Mouse (Mus musculus): ENCODE results near the gene Atp8b3. TPM values are rescaled to one million over a fixed set of nuclear protein-coding genes. Genes with fewer than 3 reads are reported as not detected.

Atp8b3 gene
- polyA plus RNA-seq, 1 experiment, result not detected

DNA sequence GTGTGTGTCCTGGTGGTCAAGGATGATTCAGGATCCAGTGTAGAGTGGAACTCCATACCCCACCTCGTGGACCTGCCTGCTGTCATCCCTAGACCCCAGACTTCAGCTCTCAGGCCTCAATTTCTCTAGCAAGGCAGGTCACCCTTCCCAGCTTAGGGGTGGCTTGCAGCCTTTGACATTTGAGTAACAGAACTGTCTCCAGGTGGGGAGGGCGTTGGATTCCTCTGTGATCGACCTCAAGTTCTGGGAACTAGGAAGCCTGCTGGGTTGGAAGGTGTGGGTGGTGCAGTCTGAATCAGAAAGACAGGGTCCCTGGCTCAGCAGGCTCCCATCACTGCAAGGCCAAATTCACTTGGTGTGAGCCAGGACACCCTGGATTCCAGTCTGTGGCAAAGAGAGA lies 36.0 kb upstream of the Atp8b3 start:
- no peak overlapping the region for H3K27ac ChIP-seq (replicated peaks; ENCODE audit: low read depth, low read length)
- H3K4me3 ChIP-seq (ENCODE audit: insufficient read depth, low read depth, low read length), result no peak overlapping the region
- H3K4me1 ChIP-seq (ENCODE audit: control insufficient read depth, insufficient read depth, insufficient read length, low read length), result peaks cover 18% of the 10 kb centered on the region; the same call in 1 of the 2 replicates

DNA sequence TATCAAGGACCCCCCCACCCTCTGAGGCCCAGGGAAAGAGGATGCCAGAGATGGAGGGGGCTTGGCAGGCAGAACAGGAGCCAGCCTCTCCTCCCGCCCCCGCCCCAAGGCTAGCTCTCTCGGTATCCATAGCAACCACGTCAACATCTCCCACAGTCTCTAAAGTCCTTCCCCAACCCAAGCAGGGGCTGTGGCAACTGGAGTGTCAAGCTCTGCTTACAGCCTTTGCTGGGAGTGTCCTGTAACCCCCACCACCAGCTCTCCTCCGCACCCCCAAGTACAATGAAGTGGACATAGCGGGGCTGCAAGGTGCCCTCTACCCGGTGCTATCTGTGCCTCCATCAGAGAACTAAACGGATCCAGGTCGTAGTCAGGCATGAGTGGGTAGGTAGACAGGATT lies 35.0 kb upstream of the Atp8b3 start:
- H3K4me3 ChIP-seq (ENCODE audit: insufficient read depth, low read depth, low read length), result no peak overlapping the region
- peaks cover 18% of the 10 kb centered on the region; the same call in 1 of the 2 replicates for H3K4me1 ChIP-seq (ENCODE audit: control insufficient read depth, insufficient read depth, insufficient read length, low read length)
- no peak overlapping the region for H3K27ac ChIP-seq (replicated peaks; ENCODE audit: low read depth, low read length)

DNA sequence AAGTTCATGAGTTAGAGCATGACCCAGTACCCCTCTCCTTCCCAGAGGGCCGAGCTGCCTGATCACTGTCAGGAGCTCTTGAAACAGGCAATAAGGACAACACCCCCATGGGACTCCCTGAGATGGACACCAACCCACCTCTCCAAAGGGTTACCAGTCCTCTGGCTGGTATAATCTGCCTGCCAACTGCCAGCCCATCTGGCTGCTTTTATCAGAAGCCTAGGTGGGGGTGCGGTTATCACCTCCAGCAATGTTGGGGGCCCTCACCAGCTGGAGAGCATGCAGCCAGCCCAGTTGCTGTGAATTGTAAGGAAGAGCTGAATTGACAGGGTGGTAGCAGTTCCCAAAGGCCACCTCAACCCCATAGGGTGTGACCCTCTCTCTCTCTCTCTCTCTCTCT lies 33.6 kb upstream of the Atp8b3 start:
- H3K4me3 ChIP-seq (ENCODE audit: insufficient read depth, low read depth, low read length), result no peak overlapping the region
- H3K4me1 ChIP-seq (ENCODE audit: control insufficient read depth, insufficient read depth, insufficient read length, low read length), result peaks cover 18% of the 10 kb centered on the region; the same call in 1 of the 2 replicates
- no peak overlapping the region for H3K27ac ChIP-seq (replicated peaks; ENCODE audit: low read depth, low read length)

DNA sequence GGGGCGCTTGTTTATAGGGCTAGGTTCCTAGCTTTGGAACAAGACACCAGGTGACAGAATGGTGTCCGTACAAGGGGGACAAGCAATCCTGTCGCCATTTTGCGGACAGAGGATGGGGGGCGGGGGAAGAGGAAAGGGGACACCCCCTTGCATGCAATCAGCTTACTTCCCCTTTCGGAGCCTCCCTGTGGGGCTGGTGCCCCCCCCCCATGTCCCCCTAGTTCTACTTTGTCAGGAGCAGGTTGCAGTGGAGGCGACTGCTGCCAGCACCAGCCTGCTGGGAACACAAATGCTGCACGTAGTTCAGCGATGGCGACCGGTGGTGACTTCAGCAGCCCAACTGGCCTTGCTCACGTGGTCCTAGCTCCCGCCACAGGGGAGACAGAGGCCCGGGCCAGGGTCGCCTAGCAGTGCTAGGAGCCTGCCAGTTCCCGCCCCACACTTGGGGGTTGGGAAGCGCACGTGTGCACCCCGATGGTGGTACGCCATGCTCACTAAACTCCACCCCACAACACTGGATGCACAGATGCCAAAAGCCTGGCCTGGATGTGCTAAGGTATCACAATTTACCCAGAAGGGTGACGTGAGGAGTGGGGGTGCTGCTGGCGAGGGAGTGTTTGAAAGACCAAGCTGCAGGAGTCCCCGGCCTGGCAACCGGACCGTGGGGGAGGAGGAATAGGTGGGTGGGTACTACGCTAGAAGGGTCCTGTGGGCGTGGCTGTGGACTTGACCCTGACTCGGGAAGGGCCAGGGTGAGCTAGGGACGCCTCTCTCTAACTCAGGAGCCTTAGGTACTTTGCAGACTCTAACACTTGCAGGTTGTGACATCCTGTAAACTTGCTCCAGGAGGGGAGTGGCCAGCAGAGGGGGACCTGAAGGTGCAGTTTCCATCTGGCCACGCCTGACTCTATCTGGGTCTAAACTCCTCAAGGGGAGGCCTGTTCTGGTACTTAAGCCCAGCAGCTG lies 32.2 kb upstream of the Atp8b3 start:
- Histone ChIP-seq H3K27ac (replicated peaks; ENCODE audit: low read depth, low read length) (no peak overlapping the region), H3K4me1 (ENCODE audit: control insufficient read depth, insufficient read depth, insufficient read length, low read length) (peaks cover 17% of the 10 kb centered on the region; the same call in 1 of the 2 replicates), H3K4me3 (ENCODE audit: insufficient read depth, low read depth, low read length) (no peak overlapping the region)

DNA sequence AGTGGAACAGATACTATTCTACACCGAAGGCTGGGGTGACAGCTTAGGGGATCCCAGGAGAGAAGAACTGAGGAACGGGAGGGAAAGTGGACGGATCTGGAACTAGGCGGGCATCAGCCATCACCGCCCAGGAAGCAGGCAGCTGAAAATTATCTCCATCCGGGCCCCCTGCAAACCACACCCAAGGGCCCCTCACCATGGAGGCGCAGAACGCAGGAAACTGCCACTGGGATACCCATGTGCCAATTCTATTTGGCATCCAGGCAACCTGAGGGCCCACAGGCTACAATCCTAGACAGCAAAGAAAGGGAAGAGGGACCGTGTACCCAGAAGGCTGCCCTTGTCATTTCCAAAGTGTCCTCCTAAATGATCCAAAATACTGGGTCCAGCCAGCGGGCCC lies 31.5 kb upstream of the Atp8b3 start:
- Histone ChIP-seq H3K4me3 (ENCODE audit: insufficient read depth, low read depth, low read length) (no peak overlapping the region), H3K27ac (replicated peaks; ENCODE audit: low read depth, low read length) (no peak overlapping the region), H3K4me1 (ENCODE audit: control insufficient read depth, insufficient read depth, insufficient read length, low read length) (peaks cover 12% of the 10 kb centered on the region; the same call in 1 of the 2 replicates)

DNA sequence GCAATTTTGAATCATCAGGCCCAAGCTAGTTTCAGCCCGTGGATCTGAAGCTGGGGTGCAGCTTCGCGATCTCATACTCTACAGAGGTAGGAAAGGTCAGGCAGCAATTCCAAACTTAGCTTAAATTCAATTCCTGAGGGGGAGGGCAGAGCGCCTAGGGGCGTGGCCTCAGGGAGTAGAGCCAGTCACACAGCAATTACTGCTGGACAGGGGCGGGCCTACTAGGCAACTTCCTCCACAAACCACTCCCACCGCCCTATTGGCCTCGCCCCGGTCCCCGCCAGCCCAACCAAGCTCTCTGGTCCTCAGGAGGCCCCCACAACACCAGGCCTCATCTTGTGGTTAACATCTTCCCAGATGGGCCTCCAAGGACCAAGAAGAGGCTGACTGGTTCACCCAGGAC lies 30.7 kb upstream of the Atp8b3 start:
- peaks cover 12% of the 10 kb centered on the region; the same call in 1 of the 2 replicates for H3K4me1 ChIP-seq (ENCODE audit: control insufficient read depth, insufficient read depth, insufficient read length, low read length)

DNA sequence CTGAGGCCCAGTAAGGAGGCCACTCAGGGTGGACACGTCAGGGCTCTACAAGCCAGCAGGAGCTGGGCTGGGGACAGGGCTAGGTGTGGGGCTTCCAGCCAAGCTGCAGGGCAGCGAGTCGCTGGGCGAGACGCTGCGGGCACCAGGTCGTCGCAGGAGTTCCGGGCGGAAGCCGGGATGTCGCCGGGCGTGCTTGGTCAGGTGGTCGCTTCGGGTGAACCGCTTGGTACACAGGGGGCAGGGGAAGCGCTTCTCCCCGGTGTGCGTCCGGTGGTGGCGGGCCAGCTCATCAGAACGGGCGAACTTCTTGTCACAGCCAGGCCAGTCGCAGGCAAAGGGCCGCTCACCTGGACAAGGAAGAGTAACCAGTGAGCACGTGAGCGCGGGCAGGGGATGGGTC lies 30.0 kb upstream of the Atp8b3 start:
- H3K27ac ChIP-seq (replicated peaks; ENCODE audit: low read depth, low read length), result no peak overlapping the region
- no peak overlapping the region for H3K4me3 ChIP-seq (ENCODE audit: insufficient read depth, low read depth, low read length)
- peaks cover 12% of the 10 kb centered on the region; the same call in 1 of the 2 replicates for H3K4me1 ChIP-seq (ENCODE audit: control insufficient read depth, insufficient read depth, insufficient read length, low read length)

More for the DNA sequence above, 30.7 kb upstream of the Atp8b3 start:
- Histone ChIP-seq H3K27ac (replicated peaks; ENCODE audit: low read depth, low read length) (peak overlapping the region; percentile 1; the same call in 1 of the 2 replicates), H3K4me3 (ENCODE audit: insufficient read depth, low read depth, low read length) (peak overlapping the region; percentile 53)

DNA sequence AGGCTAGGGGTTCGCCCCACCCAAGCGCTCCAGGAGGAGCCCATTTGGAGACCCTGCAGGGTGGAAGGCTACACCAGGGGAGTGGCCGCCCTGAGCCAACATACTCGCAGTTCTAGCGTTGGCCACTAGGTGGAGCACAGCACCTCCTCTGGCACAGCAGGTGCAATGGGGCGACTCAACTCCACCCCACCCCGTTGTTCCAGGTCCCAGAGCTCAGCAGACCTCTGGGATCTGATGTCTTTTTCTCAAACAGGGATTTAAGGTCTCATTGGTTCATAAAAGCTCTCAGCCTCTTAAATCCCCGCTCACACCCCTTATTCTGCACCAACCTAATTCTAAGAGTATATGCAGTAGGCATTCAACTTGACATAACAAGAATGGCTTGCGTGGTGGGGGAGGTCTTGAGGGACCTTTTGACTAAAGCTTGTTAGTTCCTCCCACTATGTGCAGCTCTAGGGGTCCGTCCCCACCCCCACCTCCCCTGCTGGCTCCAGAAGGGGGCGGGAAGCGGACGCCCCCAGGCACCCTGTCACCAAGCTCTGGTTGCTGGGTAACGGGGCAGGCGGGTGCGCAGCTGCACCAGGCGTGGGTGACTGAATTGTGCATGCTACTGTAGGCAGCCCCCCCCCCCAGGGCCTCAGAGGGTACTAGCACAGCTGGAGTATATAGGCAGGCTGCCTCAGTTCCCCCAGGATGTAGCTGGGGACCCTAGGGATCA lies 27.6 kb upstream of the Atp8b3 start:
- Histone ChIP-seq H3K4me3 (ENCODE audit: insufficient read depth, low read depth, low read length) (no peak overlapping the region), H3K4me1 (ENCODE audit: control insufficient read depth, insufficient read depth, insufficient read length, low read length) (peaks cover 9% of the 10 kb centered on the region; the same call in 1 of the 2 replicates)

DNA sequence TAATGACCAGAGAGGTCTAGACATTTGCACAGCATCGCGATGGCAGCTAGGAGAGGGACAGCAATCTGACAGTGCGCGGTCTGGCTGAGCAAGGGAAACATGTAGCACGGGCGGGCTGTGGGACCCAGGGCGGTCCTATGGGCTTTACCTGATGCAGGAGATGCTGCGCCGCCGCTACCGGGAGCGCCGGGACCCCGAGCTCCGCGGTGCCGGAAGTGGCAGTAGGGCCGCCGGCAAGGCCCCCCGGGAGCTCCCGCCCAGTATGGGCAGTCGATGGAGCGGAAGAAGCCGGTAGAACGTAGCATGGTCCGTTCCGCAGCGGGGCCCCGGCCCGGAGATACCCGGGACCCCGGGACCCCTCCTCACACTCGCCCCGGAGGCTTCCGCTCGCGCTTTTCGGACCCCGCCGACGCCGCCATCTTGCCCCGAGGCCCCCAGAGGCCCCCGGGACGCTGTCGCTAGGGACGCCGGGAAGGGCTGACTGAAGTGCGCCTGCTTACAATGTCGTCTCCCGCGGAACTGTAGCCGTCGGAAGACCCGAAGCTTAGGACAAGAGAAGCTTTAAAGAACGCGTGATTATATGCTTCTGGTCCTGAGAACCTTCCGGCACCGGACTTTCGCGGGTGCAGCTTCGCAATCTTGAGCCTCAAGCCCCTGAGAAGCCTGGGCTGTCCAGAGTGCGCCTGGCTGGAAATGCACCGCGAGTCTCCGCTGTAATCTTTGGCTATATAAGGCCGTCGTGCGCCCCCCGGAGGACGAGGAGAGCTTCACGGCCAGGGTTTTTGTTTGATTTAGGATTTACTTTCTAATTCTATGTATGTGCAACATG lies 22.4 kb upstream of the Atp8b3 start, which contains the start of gene Rexo1:
TSS of gene Rexo1 (minus strand) at position 445 of the 829 bp plus-strand sequence.
- H3K4me3 ChIP-seq (ENCODE audit: insufficient read depth, low read depth, low read length), result peak within 1 kb of the TSS; percentile 74
- peak within 1 kb of the TSS; percentile 99 for H3K27ac ChIP-seq (replicated peaks; ENCODE audit: low read depth, low read length)
- H3K4me1 ChIP-seq (ENCODE audit: control insufficient read depth, insufficient read depth, insufficient read length, low read length), result peaks cover 23% of the 10 kb centered on the region

More for the DNA sequence above, 27.6 kb upstream of the Atp8b3 start:
- H3K27ac ChIP-seq (replicated peaks; ENCODE audit: low read depth, low read length), result no peak overlapping the region

DNA sequence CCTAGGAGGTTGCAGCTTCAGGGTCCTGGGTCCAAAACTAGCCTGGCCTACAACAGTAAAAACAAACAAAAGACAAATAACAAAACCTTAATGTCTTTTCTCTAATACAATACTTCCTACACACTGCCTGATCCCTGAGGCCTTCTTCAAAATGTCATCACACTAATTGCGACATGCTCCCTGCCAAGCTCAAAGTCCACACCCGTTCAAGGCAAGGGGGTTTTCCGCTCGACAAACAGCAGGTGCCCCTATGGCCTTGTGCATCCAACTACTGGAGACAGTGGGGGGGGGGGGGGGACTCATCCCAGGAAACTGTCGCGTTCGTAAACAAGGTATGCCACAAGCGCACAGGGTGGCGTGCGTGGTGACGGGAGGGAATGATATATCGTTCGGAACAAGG lies 21.7 kb upstream of the Atp8b3 start:
- H3K27ac ChIP-seq (replicated peaks; ENCODE audit: low read depth, low read length), result 0 out of 2 replicates have a peak overlapping the region, but pooled peaks have one; percentile 71
- H3K4me1 ChIP-seq (ENCODE audit: control insufficient read depth, insufficient read depth, insufficient read length, low read length), result peaks cover 23% of the 10 kb centered on the region
- peak overlapping the region; percentile 74 for H3K4me3 ChIP-seq (ENCODE audit: insufficient read depth, low read depth, low read length)

DNA sequence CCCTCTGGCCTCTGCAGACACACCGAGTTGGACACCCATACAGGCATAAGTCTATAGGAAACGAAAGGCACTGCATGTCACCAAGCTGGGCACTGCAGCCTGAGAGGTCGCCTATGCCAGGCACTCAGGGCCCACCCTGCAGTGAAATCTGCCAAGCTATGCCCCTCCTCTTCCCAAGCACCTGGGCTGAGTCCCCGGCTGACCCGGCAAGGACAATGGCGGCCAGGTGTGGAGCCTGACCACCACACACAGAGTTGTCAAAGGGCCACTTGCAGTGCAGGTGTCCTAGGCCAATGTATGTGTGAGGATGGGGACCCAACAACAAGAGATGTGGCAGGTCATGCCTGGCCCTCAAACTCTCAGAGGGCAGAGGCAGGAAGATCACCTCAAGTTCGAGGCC lies 20.5 kb upstream of the Atp8b3 start:
- H3K4me3 ChIP-seq (ENCODE audit: insufficient read depth, low read depth, low read length), result no peak overlapping the region
- peaks cover 23% of the 10 kb centered on the region for H3K4me1 ChIP-seq (ENCODE audit: control insufficient read depth, insufficient read depth, insufficient read length, low read length)
- H3K27ac ChIP-seq (replicated peaks; ENCODE audit: low read depth, low read length), result no peak overlapping the region

DNA sequence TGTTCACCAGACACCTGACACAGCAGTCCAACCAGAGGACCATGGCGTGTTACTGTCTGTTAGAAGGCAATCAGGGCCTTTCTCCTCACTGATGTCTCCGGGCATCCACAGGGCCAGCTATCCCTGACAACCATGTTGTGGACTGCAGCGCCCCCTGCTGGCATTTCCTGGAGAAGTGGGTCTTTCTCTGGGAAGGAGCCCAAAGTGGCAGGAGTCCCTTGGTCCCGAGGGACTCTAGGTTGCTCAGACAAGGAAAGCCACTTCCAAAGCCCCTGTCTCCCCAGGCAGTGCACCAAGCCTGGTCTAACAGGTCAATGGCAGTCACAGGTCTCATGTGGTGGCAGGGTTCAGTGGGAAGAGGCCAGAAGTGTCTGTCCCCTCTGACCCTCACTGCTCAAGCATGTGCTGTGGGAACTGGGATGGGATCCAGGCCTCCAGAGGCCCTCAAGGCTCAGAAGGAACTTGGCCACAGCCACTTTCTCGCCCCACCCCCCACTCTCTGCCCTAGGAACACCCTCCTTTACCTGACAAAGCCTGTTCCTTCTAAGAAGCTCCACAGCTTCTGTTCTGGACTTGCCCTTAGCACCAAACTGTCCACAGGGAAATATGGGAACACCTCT lies 18.5 kb upstream of the Atp8b3 start:
- Histone ChIP-seq H3K27ac (replicated peaks; ENCODE audit: low read depth, low read length) (no peak overlapping the region), H3K4me1 (ENCODE audit: control insufficient read depth, insufficient read depth, insufficient read length, low read length) (peaks cover 26% of the 10 kb centered on the region), H3K4me3 (ENCODE audit: insufficient read depth, low read depth, low read length) (no peak overlapping the region)

DNA sequence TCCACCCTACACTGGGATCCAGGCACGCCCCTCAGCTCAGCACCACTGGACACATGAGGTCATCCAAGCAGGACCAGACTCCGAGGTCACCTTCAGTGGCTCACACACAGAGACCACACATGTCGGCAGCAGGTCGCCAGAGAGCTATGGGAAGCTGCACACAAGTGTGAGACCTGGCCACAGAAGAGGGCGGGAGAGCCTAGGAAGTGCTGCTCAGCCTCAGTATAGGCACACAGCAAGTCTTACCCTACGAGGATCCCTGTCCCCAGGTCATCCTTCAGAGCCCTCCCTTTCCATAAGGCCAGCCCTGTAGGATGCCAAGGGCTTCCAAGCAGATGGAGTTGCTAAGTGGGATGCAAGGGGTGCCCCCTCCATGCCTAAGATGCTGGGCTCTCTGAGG lies 15.1 kb upstream of the Atp8b3 start:
- H3K4me3 ChIP-seq (ENCODE audit: insufficient read depth, low read depth, low read length), result no peak overlapping the region
- no peak overlapping the region for H3K27ac ChIP-seq (replicated peaks; ENCODE audit: low read depth, low read length)
- H3K4me1 ChIP-seq (ENCODE audit: control insufficient read depth, insufficient read depth, insufficient read length, low read length), result peaks cover 17% of the 10 kb centered on the region

DNA sequence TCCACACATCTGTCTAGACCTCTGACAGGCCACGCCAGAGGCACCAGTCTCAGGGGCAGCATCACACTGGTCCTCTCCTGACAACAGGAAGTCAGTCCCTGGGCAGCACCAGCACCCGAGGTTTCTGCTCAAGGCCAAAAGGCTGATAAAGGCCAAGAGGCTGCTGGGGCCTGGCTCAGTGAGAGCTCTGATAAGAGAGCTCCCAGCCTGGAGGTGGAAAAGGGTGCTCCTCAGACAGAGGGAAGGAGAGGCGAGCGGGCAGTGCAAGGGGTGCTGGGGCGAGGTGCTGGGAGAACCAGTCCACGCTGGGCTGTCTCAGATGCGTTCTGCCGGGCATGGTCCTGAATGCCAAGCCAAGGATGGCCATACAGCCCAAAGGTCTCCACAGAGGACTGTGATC lies 14.7 kb upstream of the Atp8b3 start:
- no peak overlapping the region for H3K4me3 ChIP-seq (ENCODE audit: insufficient read depth, low read depth, low read length)
- no peak overlapping the region for H3K27ac ChIP-seq (replicated peaks; ENCODE audit: low read depth, low read length)
- peaks cover 14% of the 10 kb centered on the region for H3K4me1 ChIP-seq (ENCODE audit: control insufficient read depth, insufficient read depth, insufficient read length, low read length)
